Mouse (Mus musculus) megakaryocyte, embryonic 14.5 days (primary cell): Measurements from ENCODE around the gene Rtn2.

Source experiments
- FLI1 ChIP-seq: IDR thresholded peaks from 2 replicates; pipeline ENCODE4 v1.6.1; 2012; ENCODE audit warnings: low read length, inconsistent platforms, mixed read lengths
- GATA1 ChIP-seq: IDR thresholded peaks from 3 replicates; pipeline ENCODE4 v1.6.1; 2012; ENCODE audit warnings: mixed read lengths, low read length, inconsistent platforms, borderline replicate concordance

- no peak for TF ChIP-seq GATA1
- TF ChIP-seq FLI1: no peak
Measured at GRCm38 (mm10) chr7:19341250-19341649, 58.8 kb downstream of the Rtn2 start.
